Mouse (Mus musculus) bone marrow macrophage, adult 2 months (primary cell): ENCODE data around the gene Fgfrl1. TPM values are rescaled to one million over a fixed set of nuclear protein-coding genes. Genes with fewer than 3 reads are reported as not detected.
A peak's percentile ranks its signal among the peaks of the same experiment; 100 is the strongest.

ENCODE experiments used
- H3K27ac ChIP-seq: 2 replicates; pipeline ENCODE4 v1.5.1; 2012; ENCODE audit warnings: low read depth, low read length; ENCODE audit not compliant: insufficient read depth
- H3K4me1 ChIP-seq: 2 replicates; pipeline ENCODE4 v1.6.1; 2012; ENCODE audit warnings: low read length; ENCODE audit not compliant: control insufficient read depth, insufficient read depth
- H3K4me3 ChIP-seq: 2 replicates; pipeline ENCODE4 v1.5.1; 2012; ENCODE audit warnings: mild to moderate bottlenecking, low read length, moderate library complexity; ENCODE audit not compliant: insufficient read depth
- CTCF ChIP-seq: IDR thresholded peaks from 2 replicates; pipeline ENCODE4 v1.5.1; 2012; ENCODE audit warnings: low read depth, mild to moderate bottlenecking, low read length, moderate library complexity
- POLR2A ChIP-seq: IDR thresholded peaks from 2 replicates; pipeline ENCODE4 v1.6.1; 2012; ENCODE audit warnings: mild to moderate bottlenecking, low read depth, low read length, borderline replicate concordance
- polyA plus RNA-seq: library from polyadenylated mRNA; stranded (reverse); fragments of >200 nt; gene quantifications from 2 replicates; pipeline ENCODE4 v1.2.4, GENCODE M21; 2012; ENCODE audit not compliant: missing spikeins, insufficient read depth, insufficient read length

Gene Fgfrl1
- polyA plus RNA-seq: 1.5 and 2.4 TPM in 2 replicates

- H3K27ac ChIP-seq: no peak within 1 kb of the TSS
- H3K4me1 ChIP-seq: peaks cover 5% of the 10 kb centered on the region; the same call in 1 of the 2 replicates
- TF ChIP-seq CTCF (no peak; the same call in none of the 2 replicates), POLR2A (no peak)
- H3K4me3 ChIP-seq: peak within 1 kb of the TSS; percentile 50
These were observed at the start of gene Fgfrl1 for GRCm38 (mm10) chr5:108692271-108692670. TSS of gene Fgfrl1 (plus strand) at chr5:108692382.

- Histone ChIP-seq H3K4me1 (no peaks in the 10 kb centered on the region), H3K27ac (no peak overlapping the region), H3K4me3 (no peak overlapping the region)
- no peak for TF ChIP-seq CTCF
- no peak for TF ChIP-seq POLR2A
These were observed 48.5 kb upstream of the Fgfrl1 start for GRCm38 (mm10) chr5:108643674-108644073.

GRCm38 (mm10) chr5:108645651-108646342 is 46.4 kb upstream of the Fgfrl1 start:
- Histone ChIP-seq H3K4me1 (no peaks in the 10 kb centered on the region), H3K4me3 (no peak overlapping the region), H3K27ac (no peak overlapping the region)
- no peak for TF ChIP-seq POLR2A
- no peak for TF ChIP-seq CTCF

- TF ChIP-seq CTCF: no peak
- TF ChIP-seq POLR2A: no peak
- Histone ChIP-seq H3K27ac (no peak overlapping the region), H3K4me3 (no peak overlapping the region), H3K4me1 (no peaks in the 10 kb centered on the region)
These were observed 45.9 kb upstream of the Fgfrl1 start for GRCm38 (mm10) chr5:108646343-108646660.

- H3K4me3 ChIP-seq: no peak overlapping the region
- no peak overlapping the region for H3K27ac ChIP-seq
- no peak for TF ChIP-seq CTCF
- TF ChIP-seq POLR2A: no peak
- no peaks in the 10 kb centered on the region for H3K4me1 ChIP-seq
These were observed 44.9 kb upstream of the Fgfrl1 start for GRCm38 (mm10) chr5:108647311-108647710.

- Histone ChIP-seq H3K4me1 (no peaks in the 10 kb centered on the region), H3K27ac (no peak overlapping the region), H3K4me3 (no peak overlapping the region)
- TF ChIP-seq CTCF (no peak), POLR2A (no peak)
These were observed 44.2 kb upstream of the Fgfrl1 start for GRCm38 (mm10) chr5:108647820-108648465.

- Histone ChIP-seq H3K4me3 (no peak overlapping the region), H3K4me1 (no peaks in the 10 kb centered on the region), H3K27ac (no peak overlapping the region)
- TF ChIP-seq POLR2A (no peak), CTCF (no peak)
These were observed 43.1 kb upstream of the Fgfrl1 start for GRCm38 (mm10) chr5:108648937-108649576.

- no peaks in the 10 kb centered on the region for H3K4me1 ChIP-seq
- TF ChIP-seq CTCF (no peak), POLR2A (no peak)
- no peak overlapping the region for H3K4me3 ChIP-seq
- H3K27ac ChIP-seq: no peak overlapping the region
These were observed 41.8 kb upstream of the Fgfrl1 start for GRCm38 (mm10) chr5:108650341-108650740.

GRCm38 (mm10) chr5:108651136-108651720 is 41.0 kb upstream of the Fgfrl1 start:
- no peak for TF ChIP-seq POLR2A
- TF ChIP-seq CTCF: no peak
- Histone ChIP-seq H3K27ac (no peak overlapping the region), H3K4me1 (no peaks in the 10 kb centered on the region), H3K4me3 (no peak overlapping the region)

GRCm38 (mm10) chr5:108651823-108652222 is 40.4 kb upstream of the Fgfrl1 start:
- Histone ChIP-seq H3K4me1 (no peaks in the 10 kb centered on the region), H3K4me3 (no peak overlapping the region), H3K27ac (no peak overlapping the region)
- no peak for TF ChIP-seq POLR2A
- peak; percentile 35 for TF ChIP-seq CTCF
